Mouse (Mus musculus): Measurements from ENCODE around the gene Chfr. TPM values are rescaled to one million over a fixed set of nuclear protein-coding genes. Genes with fewer than 3 reads are reported as not detected.

Gene Chfr
- total RNA-seq, 2 experiments from 2014 or later: 14.9 to 21.0 TPM

Other genes starting within 250 kb of the Chfr start
- 1 to 10 TPM; 4.0 to 6.9 TPM for gene Gm15446, start 212.4 kb upstream of the Chfr start, total RNA-seq (2021)
- gene Zfp932, start 139.3 kb upstream of the Chfr start, total RNA-seq (2021): 10 to 100 TPM in 1 of 2 experiments, 1 to 10 TPM in 1; 9.2 to 12.7 TPM
- 1 to 10 TPM; 1.9 to 2.7 TPM for gene Gm17655, start 63.3 kb upstream of the Chfr start, total RNA-seq (2021)
- gene Gm35315, start 41.4 kb upstream of the Chfr start, total RNA-seq (2021): under 1 TPM; 0.28 to 0.34 TPM
- gene Plcxd1, start 35.9 kb upstream of the Chfr start, total RNA-seq (2021): under 1 TPM in 1 of 2 experiments, not detected in 1; 0.07 TPM
- gene Gtpbp6, start 27.6 kb upstream of the Chfr start, total RNA-seq (2021): 10 to 100 TPM; 19.6 to 22.5 TPM
- gene Zfp605, start 25.8 kb upstream of the Chfr start, total RNA-seq (2021): 1 to 10 TPM; 3.1 to 3.2 TPM
- gene Golga3, start 40.9 kb downstream of the Chfr start, total RNA-seq (2021): 10 to 100 TPM; 38.7 to 39.5 TPM
- 10 to 100 TPM; 23.4 to 28.1 TPM for gene Ankle2, start 95.2 kb downstream of the Chfr start, total RNA-seq (2021)
- gene Pgam5, start 134.1 kb downstream of the Chfr start, total RNA-seq (2021): 10 to 100 TPM; 22.6 to 26.7 TPM
- 10 to 100 TPM; 25.9 to 26.6 TPM for gene Pxmp2, start 150.3 kb downstream of the Chfr start, total RNA-seq (2021)
- 1 to 10 TPM; 6.0 to 6.1 TPM for gene Pole, start 150.5 kb downstream of the Chfr start, total RNA-seq (2021)
- not detected for gene P2rx2, start 207.4 kb downstream of the Chfr start, total RNA-seq (2021)
- gene Lrcol1, start 208.9 kb downstream of the Chfr start, total RNA-seq (2021): not detected

Measured in gastrocnemius, postnatal 10 days (tissue).